Mouse (Mus musculus) lung, adult 2 months (tissue): Measurements from ENCODE around the gene Tmem9. TPM values are rescaled to one million over a fixed set of nuclear protein-coding genes. Genes with fewer than 3 reads are reported as not detected.

ENCODE experiments used
- DNase-seq: peaks from one replicate; pipeline ENCODE4 v3.0.0; 2022
- H3K4me1 ChIP-seq: fragments of 200-500 bp; 2 replicates; pipeline ENCODE4 v1.6.1; 2011; ENCODE audit warnings: low read length; ENCODE audit not compliant: control insufficient read depth, insufficient read depth
- H3K4me3 ChIP-seq: fragments of 200-500 bp; replicated peaks from 2 replicates; pipeline ENCODE3; 2011; ENCODE audit warnings: low read depth, mild to moderate bottlenecking, control low read depth, low read length; ENCODE audit errors: extremely low read depth
- CTCF ChIP-seq: fragments of 200-500 bp; IDR thresholded peaks from 2 replicates; pipeline ENCODE4 v1.5.1; 2011; ENCODE audit warnings: mild to moderate bottlenecking, low read length, control low read depth; ENCODE audit not compliant: insufficient read depth
- POLR2A ChIP-seq: fragments of 200-500 bp; IDR thresholded peaks from 2 replicates; pipeline ENCODE4 v1.6.1; 2011; ENCODE audit warnings: low read depth, mild to moderate bottlenecking, control low read depth, low read length, borderline replicate concordance; ENCODE audit errors: extremely low read depth
- WGBS: fragments of 180-500 bp; shearing (Covaris S2); methylation state at CpG from one replicate; pipeline ENCODE4 v1.1.7; 2018; 5-methylcytosine and 5-hydroxymethylcytosine counted together
- polyA plus RNA-seq: library from polyadenylated mRNA; depleted of rRNA; stranded (reverse); fragments of >200 nt; gene quantifications from 2 replicates; pipeline ENCODE4 v1.2.3, GENCODE M21; 2012

Gene Tmem9
- polyA plus RNA-seq, 1 experiment, result 73.2 TPM

DNA sequence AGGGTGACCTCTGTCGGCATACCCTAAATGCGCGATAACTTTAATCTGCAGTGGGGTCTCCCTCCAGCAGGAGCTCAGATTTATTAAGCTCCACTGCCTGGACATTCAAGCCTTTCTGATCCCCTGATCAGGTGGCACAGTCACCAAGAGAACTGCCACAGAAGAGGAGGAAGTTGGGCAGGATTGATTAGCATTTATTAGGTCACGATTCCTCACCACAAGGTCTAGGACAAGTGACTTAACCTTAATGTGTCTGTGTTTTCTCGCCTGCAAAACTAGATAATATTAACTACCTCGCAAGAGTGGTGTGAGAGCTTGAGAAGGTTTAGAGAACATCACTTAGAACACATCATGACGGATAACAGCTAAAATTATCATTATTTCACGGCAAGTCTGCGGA lies 39.9 kb downstream of the Tmem9 start:
- no peaks in the 10 kb centered on the region for H3K4me1 ChIP-seq
- no peak overlapping the region for H3K4me3 ChIP-seq
- TF ChIP-seq POLR2A (no peak), CTCF (no peak)
- no peak for DNase-seq
- 71% methylated on average over 9 of the region's 9 CpGs for WGBS

DNA sequence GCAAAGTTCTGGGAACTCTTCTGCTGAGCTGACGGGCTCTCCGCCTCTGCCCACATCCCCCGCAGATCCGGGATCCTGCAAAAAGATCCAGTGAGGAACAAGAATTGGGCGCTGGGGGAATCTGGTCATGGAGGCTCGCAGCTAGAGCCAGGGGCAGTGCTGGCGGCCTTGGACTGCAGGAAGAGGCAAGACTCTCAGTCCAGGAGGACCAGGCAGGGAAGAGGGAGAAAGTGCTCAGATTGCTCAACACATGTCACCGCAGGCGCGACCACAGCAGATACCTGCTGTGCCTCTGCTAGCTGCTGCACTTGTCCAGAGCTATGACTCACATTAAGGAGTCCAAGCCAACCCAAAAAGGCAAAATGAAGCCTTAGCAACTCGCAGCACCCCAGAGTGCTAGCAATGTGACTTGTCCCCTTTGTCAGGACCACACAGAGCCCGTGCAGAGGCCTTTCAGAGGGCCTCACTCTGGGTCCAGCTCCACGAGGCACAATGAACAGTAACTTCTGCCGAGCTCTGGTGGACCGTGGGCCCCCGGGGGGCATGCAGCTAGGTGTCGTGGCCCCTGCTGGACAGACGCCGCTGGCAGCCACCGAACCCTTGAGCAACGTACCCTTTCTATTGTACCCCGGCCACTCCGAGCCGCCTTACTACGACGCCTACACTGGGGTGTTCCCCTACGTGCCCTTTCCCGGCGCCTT lies 42.5 kb downstream of the Tmem9 start, which contains the start of gene Ascl5:
Gene Ascl5 (plus strand): TSS at position 493 of the 701 bp plus-strand sequence.
- DNase-seq, result peak; percentile 12
- Histone ChIP-seq H3K4me3 (no peak within 1 kb of the TSS), H3K4me1 (no peaks in the 10 kb centered on the region)
- WGBS, result 26% methylated on average over 29 of the region's 29 CpGs
- TF ChIP-seq CTCF (no peak), POLR2A (no peak)

DNA sequence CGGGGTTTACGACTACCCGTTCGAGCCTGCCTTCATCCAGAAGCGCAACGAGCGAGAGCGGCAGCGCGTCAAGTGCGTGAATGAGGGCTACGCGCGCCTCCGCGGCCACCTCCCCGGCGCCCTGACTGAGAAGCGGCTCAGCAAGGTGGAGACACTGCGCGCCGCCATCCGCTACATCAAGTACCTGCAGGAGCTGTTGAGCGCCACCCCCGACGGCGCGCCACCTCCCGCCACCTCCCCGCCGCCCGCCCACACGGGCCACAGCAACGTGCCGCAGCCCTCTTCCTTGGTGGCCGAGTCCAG lies 43.0 kb downstream of the Tmem9 start:
- peak; percentile 24 for DNase-seq
- Histone ChIP-seq H3K4me3 (no peak overlapping the region), H3K4me1 (no peaks in the 10 kb centered on the region)
- WGBS, result 3% methylated on average over 36 of the region's 36 CpGs
- TF ChIP-seq CTCF (no peak), POLR2A (no peak)

DNA sequence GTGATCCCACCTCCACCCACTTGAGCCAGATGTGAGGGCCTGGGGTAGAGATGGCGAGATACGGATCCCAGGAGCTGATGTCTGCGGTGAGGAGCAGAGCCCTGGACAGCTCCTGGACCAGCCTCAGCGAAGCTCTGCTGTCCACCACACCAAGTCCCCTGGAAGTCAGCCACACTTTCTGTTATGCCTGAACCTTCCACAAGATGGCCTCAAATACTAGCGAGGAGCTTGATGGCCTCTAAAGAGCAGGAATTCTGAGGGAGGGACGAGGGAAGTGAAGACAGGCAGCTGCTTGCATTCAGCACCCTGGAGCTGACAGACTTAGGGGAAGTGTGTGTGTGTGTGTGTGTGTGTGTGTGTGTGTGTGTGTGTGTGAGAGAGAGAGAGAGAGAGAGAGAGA lies 43.5 kb downstream of the Tmem9 start:
- Histone ChIP-seq H3K4me1 (no peaks in the 10 kb centered on the region), H3K4me3 (no peak overlapping the region)
- WGBS, result 0% methylated on average over 6 of the region's 6 CpGs
- peak; percentile 39 for DNase-seq
- TF ChIP-seq CTCF (peak; percentile 60; the same call in 1 of the 2 replicates), POLR2A (no peak)

DNA sequence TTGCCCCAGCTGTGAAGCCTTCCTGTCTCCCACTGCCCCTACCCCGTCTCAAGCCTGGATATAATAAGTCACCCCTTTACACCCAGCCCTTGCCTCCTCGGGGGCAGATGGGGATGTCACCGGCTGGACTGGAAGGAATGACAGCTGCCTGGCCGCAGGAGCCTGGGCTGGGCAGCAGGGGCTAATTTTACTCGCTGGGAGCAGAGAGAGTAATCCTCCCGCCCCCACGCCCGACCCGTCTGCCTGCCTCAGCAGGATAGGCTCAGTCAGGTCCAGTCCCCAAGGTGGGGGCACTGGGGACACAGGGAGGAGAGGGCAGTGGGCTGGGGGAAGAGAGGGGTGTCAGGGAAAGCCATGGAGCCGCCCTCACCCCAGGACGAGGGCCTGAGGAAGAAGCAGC lies 44.6 kb downstream of the Tmem9 start, which contains the start of gene Cacna1s:
Gene Cacna1s (plus strand): TSS at position 204 of the 400 bp plus-strand sequence.
- TF ChIP-seq POLR2A, result no peak
- no peak for TF ChIP-seq CTCF
- WGBS, result 56% methylated on average over 11 of the region's 11 CpGs
- Histone ChIP-seq H3K4me1 (no peaks in the 10 kb centered on the region), H3K4me3 (no peak within 1 kb of the TSS)
- no peak for DNase-seq

DNA sequence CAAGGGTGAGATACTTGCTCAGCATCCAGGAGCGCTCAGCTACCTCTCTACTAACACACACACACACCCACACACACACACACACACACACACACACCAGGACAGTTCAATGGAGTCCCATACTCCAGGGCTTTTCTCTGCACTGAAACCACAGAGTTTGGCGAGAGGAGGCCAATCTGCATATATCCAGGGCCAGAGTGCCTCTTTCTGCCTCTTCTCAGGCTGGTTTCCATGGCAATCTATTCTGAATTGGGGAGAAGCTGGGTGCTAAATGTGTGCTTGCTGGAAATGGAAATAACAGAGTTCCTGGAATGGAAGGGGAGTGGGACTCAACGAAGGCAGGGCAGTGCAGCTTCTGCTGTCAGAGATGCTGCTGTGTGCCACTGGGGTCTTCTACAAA lies 47.8 kb downstream of the Tmem9 start:
- Histone ChIP-seq H3K4me3 (no peak overlapping the region), H3K4me1 (no peaks in the 10 kb centered on the region)
- TF ChIP-seq POLR2A (no peak), CTCF (no peak)
- no peak for DNase-seq
- WGBS, result 74% methylated on average over 3 of the region's 3 CpGs

DNA sequence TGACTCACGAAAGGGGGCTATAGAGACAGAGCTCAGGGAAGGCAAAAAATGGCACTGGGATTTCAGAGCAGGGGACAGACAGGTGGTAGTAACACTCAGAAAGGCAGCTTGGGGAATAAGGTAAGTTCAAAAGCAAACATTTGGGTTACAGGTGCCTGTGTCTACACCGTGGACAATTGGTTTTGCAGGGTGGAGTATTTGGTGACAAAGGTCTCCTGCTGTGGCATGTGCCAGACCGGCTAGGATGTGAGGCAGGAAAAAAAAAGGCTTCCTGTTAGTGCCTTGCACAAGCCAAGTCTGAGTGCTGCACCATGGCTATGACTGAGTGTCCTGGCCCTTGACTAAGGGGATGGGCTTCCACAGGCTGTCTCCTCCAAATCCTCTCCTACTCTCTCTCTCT lies 50.6 kb downstream of the Tmem9 start:
- H3K4me3 ChIP-seq, result no peak overlapping the region
- 32% methylated on average over 3 of the region's 3 CpGs for WGBS
- TF ChIP-seq CTCF, result no peak
- TF ChIP-seq POLR2A, result no peak
- no peak for DNase-seq
- H3K4me1 ChIP-seq, result no peaks in the 10 kb centered on the region

DNA sequence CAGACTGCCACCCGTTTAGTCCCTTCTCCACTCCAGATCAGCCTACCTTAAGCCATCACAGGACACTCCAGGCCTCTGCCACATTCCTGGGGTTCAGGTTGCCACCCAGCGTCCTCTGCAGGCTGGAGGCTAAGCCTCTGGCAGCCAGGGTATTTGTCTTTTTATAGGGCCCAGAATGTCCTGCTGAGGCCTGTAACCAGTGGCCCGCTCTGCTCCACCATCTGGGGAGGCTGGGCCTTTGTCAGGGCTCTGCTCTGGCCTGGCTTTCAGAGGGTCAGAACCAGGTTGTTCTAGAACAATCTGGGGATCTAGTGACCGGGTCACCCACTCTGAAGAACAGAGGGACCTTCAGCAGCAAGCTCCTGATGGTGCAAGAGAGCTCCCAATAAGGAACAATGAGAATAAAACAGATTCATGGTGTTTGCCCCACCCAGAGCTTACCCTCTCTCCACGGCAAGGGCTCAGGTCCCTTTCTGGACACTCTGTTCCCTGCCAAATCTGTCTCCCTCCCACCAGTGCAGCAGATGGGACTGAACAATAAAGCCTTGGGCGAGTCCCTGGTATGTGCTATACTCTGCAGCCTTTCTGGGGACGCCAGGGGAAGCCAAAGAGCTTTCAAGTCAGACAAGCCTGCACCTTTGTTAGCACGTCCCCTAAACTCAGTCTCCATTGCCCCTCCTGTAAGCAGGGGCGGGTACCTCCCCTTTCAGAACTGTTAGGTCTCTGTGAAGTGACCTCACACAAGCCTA lies 53.3 kb downstream of the Tmem9 start:
- H3K4me1 ChIP-seq, result no peaks in the 10 kb centered on the region
- H3K4me3 ChIP-seq, result no peak overlapping the region
- DNase-seq, result peak; percentile 46
- TF ChIP-seq CTCF (no peak), POLR2A (no peak)
- WGBS, result 67% methylated on average over 9 of the region's 9 CpGs

DNA sequence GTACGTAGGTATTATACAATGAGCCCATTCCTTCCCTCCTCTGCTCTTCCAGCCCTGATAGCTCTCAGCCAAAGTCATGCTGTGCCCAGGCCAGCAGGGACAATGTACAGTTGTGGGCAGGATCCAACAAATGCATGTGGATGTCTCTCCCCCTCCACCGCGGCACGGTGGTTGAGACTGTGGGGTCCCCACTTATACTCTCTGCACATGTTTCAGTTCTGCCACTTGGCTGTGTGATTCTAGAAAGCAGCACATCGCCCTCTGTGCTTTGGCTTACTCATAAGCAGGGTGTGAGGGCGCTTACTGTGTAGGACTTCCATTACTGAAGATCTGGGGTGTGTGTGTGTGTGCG lies 53.8 kb downstream of the Tmem9 start:
- Histone ChIP-seq H3K4me1 (no peaks in the 10 kb centered on the region), H3K4me3 (no peak overlapping the region)
- TF ChIP-seq POLR2A (no peak), CTCF (no peak)
- 89% methylated on average over 7 of the region's 7 CpGs for WGBS
- no peak for DNase-seq

DNA sequence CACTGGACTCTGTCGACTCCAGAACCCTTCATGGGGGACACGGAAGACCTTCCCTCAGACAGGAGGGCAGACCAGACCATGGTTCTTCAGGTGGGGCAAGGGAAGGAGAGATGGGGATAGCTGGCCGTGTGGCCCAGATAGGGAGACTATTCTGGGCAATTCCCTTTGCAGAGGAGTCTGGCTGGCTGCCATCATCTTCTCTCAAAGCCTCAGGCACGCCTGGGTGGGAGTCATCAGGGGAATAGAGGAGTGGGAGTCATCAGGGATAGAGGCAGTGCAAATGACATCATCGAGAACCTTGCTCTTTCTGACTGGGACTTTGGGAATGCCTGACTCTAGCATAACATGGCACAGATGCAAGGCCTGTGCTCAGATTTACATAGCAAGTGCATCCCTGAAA lies 56.0 kb downstream of the Tmem9 start:
- no peak for TF ChIP-seq CTCF
- no peak for DNase-seq
- WGBS, result 59% methylated on average over 5 of the region's 5 CpGs
- Histone ChIP-seq H3K4me3 (no peak overlapping the region), H3K4me1 (no peaks in the 10 kb centered on the region)
